ENCODE assay signal across 9 mouse cellular contexts in genomic region chr5:138222111-138222510, GRCm38 (mm10). TPM values are rescaled to one million over a fixed set of nuclear protein-coding genes. Genes with fewer than 3 reads are reported as not detected.
DNase-seq lines count a peak whose midpoint lies in the region; ATAC-seq and TF ChIP-seq lines count a peak whose summit lies in the region.
"Had no signal": no experiment of that assay in that cellular context is flagged by ENCODE, and none has a peak within 500 bp of the region (broad histone marks: within the 10 kb centered on the region; RNA-seq: fewer than 3 reads in every experiment).

No protein-coding gene starts in this region.

- no peaks in the 10 kb centered on the region for H3K27me3 ChIP-seq in forebrain, embryonic 11.5 days (ENCODE audit: control insufficient read depth, insufficient read depth, low read length)
- H3K27me3 ChIP-seq in forebrain, embryonic 12.5 days, result no peaks in the 10 kb centered on the region

- DNase-seq in forebrain, embryonic 11.5 days (ENCODE audit: low spot score), result peak; percentile 84
- peak; percentile 20 for DNase-seq in hindlimb bud, embryonic 11.5 days (ENCODE audit: extremely low spot score, low read depth, low spot score)
- peak; percentile 45 for DNase-seq in left cerebral cortex, adult 11 months (ENCODE audit: low spot score)
- peak; percentile 72 for DNase-seq in mesoderm, embryonic 11.5 days (ENCODE audit: low read depth, low spot score)
- DNase-seq in spleen, postnatal 36 days (ENCODE audit: low spot score in 2 of 2), result peak; percentile 76 to 77

- no peaks in the 10 kb centered on the region for H3K4me1 ChIP-seq in forebrain, embryonic 11.5 days (replicated peaks; ENCODE audit: control insufficient read depth, insufficient read depth, low read length)
- H3K4me1 ChIP-seq in forebrain, embryonic 12.5 days, result no peaks in the 10 kb centered on the region
- peaks cover 1% of the 10 kb centered on the region; the same call in 1 of the 2 replicates for H3K4me1 ChIP-seq in bone marrow, adult 2 months (ENCODE audit: control insufficient read depth, insufficient read depth, low read length)

- no peak overlapping the region for H3K9ac ChIP-seq in forebrain, embryonic 11.5 days (ENCODE audit: low read length)
- no peak overlapping the region for H3K9ac ChIP-seq in forebrain, embryonic 12.5 days

- H3K36me3 ChIP-seq in forebrain, embryonic 11.5 days (ENCODE audit: control insufficient read depth, insufficient read depth, low read length), result no peaks in the 10 kb centered on the region
- no peaks in the 10 kb centered on the region for H3K36me3 ChIP-seq in forebrain, embryonic 12.5 days (replicated peaks)

- 25% methylated on average over 4 of the region's 4 CpGs for WGBS in forebrain, embryonic 11.5 days
- 25% methylated on average over 4 of the region's 4 CpGs for WGBS in forebrain, embryonic 12.5 days
- 13% methylated on average over 4 of the region's 4 CpGs for WGBS in bone marrow, adult 2 months

- H3K4me2 ChIP-seq in forebrain, embryonic 11.5 days (ENCODE audit: low read depth, low read length, severe bottlenecking), result no peak overlapping the region
- H3K4me2 ChIP-seq in forebrain, embryonic 12.5 days, result no peak overlapping the region

- no peak overlapping the region for H3K4me3 ChIP-seq in forebrain, embryonic 11.5 days (ENCODE audit: low read depth, low read length)
- no peak overlapping the region for H3K4me3 ChIP-seq in forebrain, embryonic 12.5 days (replicated peaks)
- no peak overlapping the region for H3K4me3 ChIP-seq in bone marrow, adult 2 months (replicated peaks; ENCODE audit: control insufficient read depth, low read depth, low read length)

- no peaks in the 10 kb centered on the region for H3K9me3 ChIP-seq in forebrain, embryonic 11.5 days (ENCODE audit: control insufficient read depth, low read length)
- no peaks in the 10 kb centered on the region for H3K9me3 ChIP-seq in forebrain, embryonic 12.5 days

- no peak for ATAC-seq in forebrain, embryonic 11.5 days (replicated peaks; ENCODE audit: low FRiP score)
- no peak for ATAC-seq in forebrain, embryonic 12.5 days (ENCODE audit: low FRiP score)
- ATAC-seq in erythroblast, adult 5-6 weeks (replicated peaks; ENCODE audit: low FRiP score, poor library complexity, severe bottlenecking), result peak; percentile 90

- no peak for TF ChIP-seq POLR2A in bone marrow, adult 2 months (IDR thresholded peaks at IDR 0.05; ENCODE audit: borderline replicate concordance, control insufficient read depth, low read depth, low read length)

- H3K27ac ChIP-seq in forebrain, embryonic 11.5 days (ENCODE audit: low read depth, low read length), result no peak overlapping the region
- H3K27ac ChIP-seq in forebrain, embryonic 12.5 days, result no peak overlapping the region
- no peak overlapping the region for H3K27ac ChIP-seq in bone marrow, adult 2 months (ENCODE audit: control insufficient read depth, insufficient read depth, low read depth, low read length, poor library complexity)

- peak; percentile 94 for TF ChIP-seq CTCF in bone marrow, adult 2 months (IDR thresholded peaks at IDR 0.05; ENCODE audit: control insufficient read depth, insufficient read depth, low read length)

RNA-seq across cellular contexts. Expression of gene Nxpe5, which starts 3.6 kb away (rescaled TPM):
- polyA plus RNA-seq in forebrain, embryonic 11.5 days (2014; fragmentation: Nextera tagmentation; extraction: Ambion mirVana), result not detected in 2 replicates
- polyA plus RNA-seq in forebrain, embryonic 12.5 days (2016; fragmentation: Nextera tagmentation; extraction: Ambion mirVana), result not detected in 2 replicates
- 0.74 TPM in 1 of 2 replicates, not detected in the other for polyA plus RNA-seq in bone marrow, adult 2 months (2011; ENCODE audit: insufficient read depth, insufficient read length, low replicate concordance, missing spikeins)
- total RNA-seq in erythroblast, adult 5-6 weeks (2015; ENCODE audit: low replicate concordance), result not detected in 2 replicates
- not detected in 2 replicates for total RNA-seq in erythroblast, adult 5-6 weeks (2017; ENCODE audit: low replicate concordance)
- polyA plus RNA-seq: neural tube, embryonic 14.5 days had no signal

RNA-seq across cellular contexts. Expression of gene Mblac1, which starts 28.0 kb away (rescaled TPM):
- 9.0 and 10.9 TPM in 2 replicates for polyA plus RNA-seq in forebrain, embryonic 11.5 days (2014; fragmentation: Nextera tagmentation; extraction: Ambion mirVana)
- polyA plus RNA-seq in forebrain, embryonic 12.5 days (2016; fragmentation: Nextera tagmentation; extraction: Ambion mirVana), result 9.5 and 11.1 TPM in 2 replicates
- 0.99 and 2.3 TPM in 2 replicates for polyA plus RNA-seq in bone marrow, adult 2 months (2011; ENCODE audit: insufficient read depth, insufficient read length, low replicate concordance, missing spikeins)
- 1.0 TPM in 1 of 2 replicates, not detected in the other for total RNA-seq in erythroblast, adult 5-6 weeks (2015; ENCODE audit: low replicate concordance)
- total RNA-seq in erythroblast, adult 5-6 weeks (2017; ENCODE audit: low replicate concordance), result 2.2 and 2.5 TPM in 2 replicates

RNA-seq across cellular contexts. Expression of gene Lamtor4, which starts 33.2 kb away (rescaled TPM):
- polyA plus RNA-seq in forebrain, embryonic 11.5 days (2014; fragmentation: Nextera tagmentation; extraction: Ambion mirVana), result 38.6 and 39.9 TPM in 2 replicates
- 42.3 and 47.3 TPM in 2 replicates for polyA plus RNA-seq in forebrain, embryonic 12.5 days (2016; fragmentation: Nextera tagmentation; extraction: Ambion mirVana)
- polyA plus RNA-seq in bone marrow, adult 2 months (2011; ENCODE audit: insufficient read depth, insufficient read length, low replicate concordance, missing spikeins), result 69.8 and 167 TPM in 2 replicates
- 34.5 and 63.6 TPM in 2 replicates for total RNA-seq in erythroblast, adult 5-6 weeks (2015; ENCODE audit: low replicate concordance)
- 11.3 and 13.1 TPM in 2 replicates for total RNA-seq in erythroblast, adult 5-6 weeks (2017; ENCODE audit: low replicate concordance)

RNA-seq across cellular contexts. Expression of gene Cnpy4, which starts 34.8 kb away (rescaled TPM):
- polyA plus RNA-seq in forebrain, embryonic 11.5 days (2014; fragmentation: Nextera tagmentation; extraction: Ambion mirVana), result 49.8 and 56.6 TPM in 2 replicates
- 44.3 and 47.8 TPM in 2 replicates for polyA plus RNA-seq in forebrain, embryonic 12.5 days (2016; fragmentation: Nextera tagmentation; extraction: Ambion mirVana)
- 14.1 and 19.6 TPM in 2 replicates for polyA plus RNA-seq in bone marrow, adult 2 months (2011; ENCODE audit: insufficient read depth, insufficient read length, low replicate concordance, missing spikeins)
- total RNA-seq in erythroblast, adult 5-6 weeks (2015; ENCODE audit: low replicate concordance), result 7.3 and 12.1 TPM in 2 replicates
- total RNA-seq in erythroblast, adult 5-6 weeks (2017; ENCODE audit: low replicate concordance), result 6.3 and 13.1 TPM in 2 replicates

RNA-seq across cellular contexts. Expression of gene Taf6, which starts 34.9 kb away (rescaled TPM):
- 150 and 155 TPM in 2 replicates for polyA plus RNA-seq in forebrain, embryonic 11.5 days (2014; fragmentation: Nextera tagmentation; extraction: Ambion mirVana)
- 133 and 137 TPM in 2 replicates for polyA plus RNA-seq in forebrain, embryonic 12.5 days (2016; fragmentation: Nextera tagmentation; extraction: Ambion mirVana)
- polyA plus RNA-seq in bone marrow, adult 2 months (2011; ENCODE audit: insufficient read depth, insufficient read length, low replicate concordance, missing spikeins), result 13.2 and 31.0 TPM in 2 replicates
- 10.6 and 16.9 TPM in 2 replicates for total RNA-seq in erythroblast, adult 5-6 weeks (2015; ENCODE audit: low replicate concordance)
- total RNA-seq in erythroblast, adult 5-6 weeks (2017; ENCODE audit: low replicate concordance), result 10.9 and 11.5 TPM in 2 replicates

Comparison
In these comparisons a context has a peak if more than half of its experiments do, and no peak if none do; other contexts are left out.
1. DNase-seq: peak in every context shown above with its lines; median percentile 84 in forebrain, embryonic 11.5 days; 76 in spleen, postnatal 36 days; 72 in mesoderm, embryonic 11.5 days; 45 in left cerebral cortex, adult 11 months; 20 in hindlimb bud, embryonic 11.5 days.